Mouse (Mus musculus) kidney, postnatal 0 days (tissue): ENCODE results near the gene Klhl23. TPM values are rescaled to one million over a fixed set of nuclear protein-coding genes. Genes with fewer than 3 reads are reported as not detected.
A peak's percentile ranks its signal among the peaks of the same experiment; 100 is the strongest.

ENCODE experiments used
- ATAC-seq: fragments of 200-750 bp; cut with Nextera tagmentation; replicated peaks from 2 replicates; pipeline ENCODE4 v1.8.0; 2017; ENCODE audit warnings: low read depth, moderate number of reproducible peaks, moderate TSS enrichment, moderate library complexity; ENCODE audit not compliant: low FRiP score
- DNase-seq: peaks from one replicate; pipeline ENCODE4 v3.0.0-alpha.2; 2016; ENCODE audit warnings: low spot score
- H3K27ac ChIP-seq: fragments of 300-500 bp; sonication (generic); 2 replicates; pipeline ENCODE4 v1.5.1; 2014; ENCODE audit warnings: mild to moderate bottlenecking
- H3K27me3 ChIP-seq: fragments of 300-500 bp; sonication (generic); 2 replicates; pipeline ENCODE4 v1.6.1; 2014; ENCODE audit warnings: low read length, mixed read lengths; ENCODE audit not compliant: insufficient read depth
- H3K36me3 ChIP-seq: fragments of 300-500 bp; sonication (generic); 2 replicates; pipeline ENCODE4 v1.6.1; 2014; ENCODE audit warnings: low read length, mixed read lengths; ENCODE audit not compliant: insufficient read depth
- H3K4me1 ChIP-seq: fragments of 300-500 bp; sonication (generic); replicated peaks from 2 replicates; pipeline ENCODE4 v1.6.1; 2014; ENCODE audit warnings: antibody characterized with exemption, low read length, mixed read lengths; ENCODE audit not compliant: insufficient read depth
- H3K4me2 ChIP-seq: fragments of 300-500 bp; sonication (generic); 2 replicates; pipeline ENCODE4 v1.6.1; 2014; ENCODE audit warnings: mild to moderate bottlenecking, low read length, moderate library complexity, mixed read lengths
- H3K4me3 ChIP-seq: fragments of 300-500 bp; sonication (generic); replicated peaks from 2 replicates; pipeline ENCODE4 v1.5.1; 2014; ENCODE audit warnings: low read depth, low read length
- H3K9ac ChIP-seq: fragments of 300-500 bp; sonication (generic); 2 replicates; pipeline ENCODE4 v1.6.1; 2014; ENCODE audit warnings: low read depth, low read length
- H3K9me3 ChIP-seq: fragments of 300-500 bp; sonication (generic); replicated peaks from 2 replicates; pipeline ENCODE4 v1.6.1; 2016; ENCODE audit warnings: low read length, inconsistent platforms, mixed read lengths
- CTCF ChIP-seq: IDR thresholded peaks from 2 replicates; pipeline ENCODE4 v1.5.1; 2016; ENCODE audit warnings: antibody characterized with exemption, low read depth, mild to moderate bottlenecking, moderate library complexity
- WGBS: fragments of 180-500 bp; shearing (Covaris S2); extraction: QIAGEN DNeasy Blood & Tissue Kit; methylation state at CpG from one replicate; pipeline ENCODE4 v1.1.7; 2014; 5-methylcytosine and 5-hydroxymethylcytosine counted together
- polyA plus RNA-seq: library from polyadenylated mRNA; unstranded; fragments of >200 nt; fragmentation: Nextera tagmentation; extraction: Ambion mirVana; gene quantifications from 2 replicates; pipeline ENCODE4 v1.2.1, GENCODE M21; 2015

Klhl23 gene
- polyA plus RNA-seq, 1 experiment from 2014 or later, result 15.4 TPM

DNA sequence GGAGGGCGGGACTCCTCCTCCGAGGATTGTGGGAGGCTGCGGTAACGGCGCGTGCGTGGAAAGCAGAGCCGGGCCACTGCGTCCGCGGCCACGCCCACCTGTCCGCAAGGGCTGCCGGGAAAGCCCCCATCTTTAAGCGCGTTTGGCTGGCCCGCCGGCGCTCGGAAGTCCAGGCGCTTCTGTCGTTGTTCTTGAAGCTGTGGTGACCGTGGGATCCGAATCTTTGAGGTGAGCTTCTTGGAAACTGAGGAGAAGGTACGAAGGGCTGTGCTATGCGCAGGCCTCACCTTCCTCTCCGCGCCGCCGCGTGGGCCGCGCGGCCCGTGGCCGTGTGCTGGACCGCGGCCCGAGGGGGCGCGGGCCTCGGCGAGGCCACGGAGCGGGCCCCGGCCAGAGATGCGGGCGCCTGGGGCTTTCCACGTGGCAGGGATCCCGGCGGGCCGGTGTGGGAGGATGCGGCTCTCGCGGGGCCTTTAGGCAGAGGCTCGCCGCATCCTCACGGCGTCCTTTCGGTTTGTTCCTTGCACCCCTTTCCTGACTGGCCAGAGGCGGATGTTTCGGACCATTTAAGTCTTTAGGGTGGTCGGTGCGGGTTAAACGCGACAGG is 39.8 kb downstream of the Klhl23 start, which contains the start of gene Ssb:
Gene Ssb (plus strand): TSS at position 78 of the 607 bp plus-strand sequence.
- H3K9ac ChIP-seq, result peak within 1 kb of the TSS; percentile 99
- under 1% methylated on average over 65 of the region's 66 CpGs for WGBS
- no peaks in the 10 kb centered on the region for H3K27me3 ChIP-seq
- no peaks in the 10 kb centered on the region for H3K9me3 ChIP-seq
- DNase-seq (peak; percentile 98), ATAC-seq (peak; percentile 95)
- no peak for TF ChIP-seq CTCF
- H3K36me3 ChIP-seq, result 0 out of 2 replicates have a peak, but pooled peaks cover 5% of the 10 kb centered on the region
- peaks cover 11% of the 10 kb centered on the region for H3K4me1 ChIP-seq
- H3K4me3 ChIP-seq, result peak within 1 kb of the TSS; percentile 100
- peak within 1 kb of the TSS; percentile 97 for H3K27ac ChIP-seq
- peak within 1 kb of the TSS; percentile 71 for H3K4me2 ChIP-seq

DNA sequence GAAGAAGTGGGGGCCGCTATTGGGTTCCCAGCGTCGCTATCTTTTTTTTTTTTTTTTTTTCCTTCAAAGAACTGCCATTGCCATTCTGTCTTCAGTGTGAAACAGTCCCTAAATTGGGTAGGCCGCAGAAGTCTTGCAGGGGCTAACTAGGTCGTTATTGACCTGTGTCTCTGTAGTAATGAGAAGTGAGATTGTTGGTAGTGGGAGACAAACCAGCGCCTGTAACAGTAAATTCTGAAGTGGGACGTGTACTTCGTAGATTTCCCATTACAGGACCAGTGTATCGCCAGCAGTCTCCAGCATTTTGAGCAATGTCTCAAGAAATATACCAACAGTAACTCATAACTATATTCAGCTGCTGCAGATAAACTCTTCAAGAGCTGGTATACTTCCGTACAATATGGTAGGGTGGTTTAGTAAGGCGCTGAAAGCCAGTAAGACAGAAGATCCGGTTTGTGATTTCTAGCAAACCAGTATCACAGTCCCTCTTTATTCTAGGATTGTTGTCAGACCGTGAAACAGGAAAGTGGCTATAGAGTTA is 40.4 kb downstream of the Klhl23 start:
- Histone ChIP-seq H3K27ac (peak overlapping the region; percentile 97; the same call in 1 of the 2 replicates), H3K4me3 (peak overlapping the region; percentile 100), H3K27me3 (no peaks in the 10 kb centered on the region), H3K9me3 (no peaks in the 10 kb centered on the region), H3K4me2 (peak overlapping the region; percentile 71), H3K4me1 (peaks cover 11% of the 10 kb centered on the region), H3K9ac (peak overlapping the region; percentile 99), H3K36me3 (peaks cover 8% of the 10 kb centered on the region)
- TF ChIP-seq CTCF, result no peak
- DNase-seq (peak; percentile 32), ATAC-seq (no peak)
- under 1% methylated on average over 13 of the region's 13 CpGs for WGBS

DNA sequence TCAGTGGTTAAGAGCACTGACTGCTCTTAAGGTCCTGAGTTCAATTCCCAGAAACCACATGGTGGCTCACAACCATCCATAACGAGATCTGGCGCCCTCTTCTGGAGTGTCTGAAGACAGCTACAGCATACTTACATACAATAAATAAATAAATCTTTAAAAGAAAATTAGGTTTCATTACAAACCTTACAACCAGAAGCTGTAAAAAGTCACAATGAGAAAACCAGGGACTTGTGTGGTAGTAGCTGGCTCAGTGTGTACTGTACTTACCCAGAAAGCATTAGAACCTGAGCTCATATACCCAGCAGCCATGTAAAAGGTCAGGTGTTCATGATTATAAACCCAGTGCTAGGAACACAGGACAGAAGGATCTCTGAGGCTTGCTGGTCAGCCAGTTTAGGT is 62.2 kb downstream of the Klhl23 start:
- Histone ChIP-seq H3K4me2 (0 out of 2 replicates have a peak overlapping the region, but pooled peaks have one; percentile 56), H3K36me3 (no peaks in the 10 kb centered on the region), H3K4me3 (no peak overlapping the region), H3K4me1 (0 out of 2 replicates have a peak, but pooled peaks cover 4% of the 10 kb centered on the region), H3K9ac (no peak overlapping the region), H3K9me3 (no peaks in the 10 kb centered on the region), H3K27ac (no peak overlapping the region), H3K27me3 (no peaks in the 10 kb centered on the region)
- no peak for ATAC-seq
- 69% methylated on average over 2 of the region's 2 CpGs for WGBS
- TF ChIP-seq CTCF, result peak; percentile 54
- DNase-seq, result no peak

DNA sequence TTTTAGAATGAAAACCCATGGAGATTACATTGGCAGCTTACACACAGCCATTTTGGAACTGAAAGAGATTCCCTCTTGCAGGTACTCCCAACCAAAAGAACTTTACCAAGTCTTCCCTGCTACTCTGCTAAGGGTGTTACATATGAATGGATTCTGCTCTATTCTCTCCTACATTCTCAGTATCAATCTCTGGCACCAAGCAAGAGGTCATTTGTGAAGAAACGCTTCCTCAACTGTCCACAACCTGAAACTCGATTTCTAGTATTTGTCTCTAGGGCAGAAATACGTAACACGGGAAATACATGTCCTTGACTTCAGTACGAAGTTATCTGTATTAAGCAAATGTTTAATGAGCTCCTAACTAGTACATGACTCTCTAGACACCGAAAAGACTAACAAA is 62.8 kb downstream of the Klhl23 start:
- peak overlapping the region; percentile 70; the same call in 1 of the 2 replicates for H3K27ac ChIP-seq
- no peaks in the 10 kb centered on the region for H3K36me3 ChIP-seq
- H3K4me3 ChIP-seq, result peak overlapping the region; percentile 59
- no peaks in the 10 kb centered on the region for H3K9me3 ChIP-seq
- H3K9ac ChIP-seq, result no peak overlapping the region
- peak overlapping the region; percentile 56 for H3K4me2 ChIP-seq
- no peak for DNase-seq
- no peaks in the 10 kb centered on the region for H3K27me3 ChIP-seq
- 0 out of 2 replicates have a peak, but pooled peaks cover 4% of the 10 kb centered on the region for H3K4me1 ChIP-seq
- no peak for ATAC-seq
- no peak for TF ChIP-seq CTCF
- 58% methylated on average over 6 of the region's 6 CpGs for WGBS

DNA sequence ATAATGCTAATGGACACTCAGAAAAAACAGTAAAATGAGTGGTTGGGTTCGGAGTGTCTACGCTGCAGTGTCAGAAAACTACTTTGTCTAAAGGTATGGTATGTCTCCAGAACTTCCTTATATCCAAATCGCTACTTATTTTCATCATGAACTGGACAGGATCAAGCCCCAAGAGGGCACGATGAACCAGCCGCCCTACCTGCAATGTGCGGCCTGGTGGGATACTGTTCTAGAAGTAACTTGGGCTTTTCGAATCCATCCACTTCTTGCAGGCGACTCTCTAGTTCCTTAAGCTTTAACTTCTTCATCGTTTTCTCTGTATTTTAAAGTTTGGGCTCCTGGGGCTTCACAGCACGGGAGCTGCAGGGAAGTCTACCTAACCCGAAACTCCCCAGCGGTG is 63.3 kb downstream of the Klhl23 start:
- Histone ChIP-seq H3K4me1 (0 out of 2 replicates have a peak, but pooled peaks cover 4% of the 10 kb centered on the region), H3K9me3 (no peaks in the 10 kb centered on the region), H3K4me3 (peak overlapping the region; percentile 59), H3K36me3 (no peaks in the 10 kb centered on the region), H3K27me3 (no peaks in the 10 kb centered on the region), H3K27ac (peak overlapping the region; percentile 70), H3K9ac (peak overlapping the region; percentile 69), H3K4me2 (peak overlapping the region; percentile 56)
- peak; percentile 24 for DNase-seq
- ATAC-seq, result no peak
- no peak for TF ChIP-seq CTCF
- 6% methylated on average over 12 of the region's 12 CpGs for WGBS

DNA sequence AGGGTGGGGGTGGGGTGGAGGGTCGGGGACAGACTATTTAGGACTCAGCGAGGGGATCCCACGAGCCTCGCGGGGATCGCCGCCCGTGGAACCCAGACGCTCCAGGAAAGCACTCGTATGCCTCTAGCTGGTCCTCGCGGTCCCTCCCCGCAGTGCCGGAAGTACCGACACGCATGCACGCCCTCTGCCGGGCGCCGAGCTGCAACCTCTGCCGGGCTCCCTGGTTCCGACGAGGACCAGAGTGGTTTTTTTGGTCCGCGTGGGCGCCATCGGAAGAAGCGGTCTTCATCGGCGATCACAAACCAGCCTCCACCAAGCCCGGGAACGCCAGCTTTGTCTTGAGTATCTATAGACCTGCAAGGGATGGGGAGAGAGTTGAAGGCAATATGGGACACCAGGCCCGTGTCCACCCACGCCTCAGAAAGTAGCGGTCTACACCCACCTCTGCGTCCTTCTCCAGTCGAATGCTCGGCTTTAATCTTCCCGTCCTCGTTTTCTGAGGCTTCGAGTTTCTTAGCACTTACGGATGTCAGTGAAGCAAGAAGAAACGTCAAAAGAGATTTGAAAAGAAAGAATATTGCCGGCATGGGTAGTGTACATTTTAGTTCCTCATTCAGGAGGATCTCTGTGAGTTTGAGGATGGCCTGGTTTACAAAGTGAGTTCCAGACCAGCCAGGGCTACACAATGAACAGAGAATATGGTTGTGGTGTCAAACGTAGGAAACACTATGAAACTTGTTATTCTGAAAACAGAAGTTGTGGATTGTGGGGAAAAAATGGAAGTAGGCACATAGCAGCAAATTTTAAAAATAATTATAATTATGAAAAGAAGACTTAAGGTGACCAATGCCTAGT is 63.9 kb downstream of the Klhl23 start, which contains the start of gene Mettl5:
Gene Mettl5 (minus strand): TSS at position 165 of the 855 bp plus-strand sequence.
- ATAC-seq (peak; percentile 94), DNase-seq (peak; percentile 94)
- no peaks in the 10 kb centered on the region for H3K36me3 ChIP-seq
- peak within 1 kb of the TSS; percentile 59 for H3K4me3 ChIP-seq
- H3K9me3 ChIP-seq, result no peaks in the 10 kb centered on the region
- WGBS, result 1% methylated on average over 45 of the region's 45 CpGs
- no peaks in the 10 kb centered on the region for H3K27me3 ChIP-seq
- peak; percentile 70 for TF ChIP-seq CTCF
- H3K4me1 ChIP-seq, result 0 out of 2 replicates have a peak, but pooled peaks cover 4% of the 10 kb centered on the region
- H3K27ac ChIP-seq, result peak within 1 kb of the TSS; percentile 70
- peak within 1 kb of the TSS; percentile 69 for H3K9ac ChIP-seq
- peak within 1 kb of the TSS; percentile 56 for H3K4me2 ChIP-seq

Other genes starting within 250 kb of the Klhl23 start
- 37.5 TPM in 2 replicates for gene Lrp2, start 235.9 kb upstream of the Klhl23 start, polyA plus RNA-seq
- 18.2 and 20.4 TPM in 2 replicates for gene Bbs5, start 174.8 kb upstream of the Klhl23 start, polyA plus RNA-seq
- gene Klhl41, start 151.8 kb upstream of the Klhl23 start, polyA plus RNA-seq, result 0.14 and 0.20 TPM in 2 replicates
- gene Fastkd1, start 108.4 kb upstream of the Klhl23 start, polyA plus RNA-seq, result 10.3 and 11.2 TPM in 2 replicates
- 145 and 149 TPM in 2 replicates for gene Ppig, start 99.4 kb upstream of the Klhl23 start, polyA plus RNA-seq
- 2.1 and 2.4 TPM in 2 replicates for gene Ccdc173, start 32.4 kb upstream of the Klhl23 start, polyA plus RNA-seq
- gene Phospho2, start 32.3 kb upstream of the Klhl23 start, polyA plus RNA-seq, result 28.2 and 28.5 TPM in 2 replicates
- gene Ssb, start 39.6 kb downstream of the Klhl23 start, polyA plus RNA-seq, result 351 and 354 TPM in 2 replicates
- gene Mettl5, start 63.7 kb downstream of the Klhl23 start, polyA plus RNA-seq, result 45.8 and 47.0 TPM in 2 replicates
- gene Ubr3, start 75.3 kb downstream of the Klhl23 start, polyA plus RNA-seq, result 12.8 and 13.0 TPM in 2 replicates
- gene Myo3b, start 217.2 kb downstream of the Klhl23 start, polyA plus RNA-seq, result 1.3 and 1.4 TPM in 2 replicates